Mouse (Mus musculus) MEL (cell line): ENCODE measurements around the gene Rasl11a. TPM values are rescaled to one million over a fixed set of nuclear protein-coding genes. Genes with fewer than 3 reads are reported as not detected.

ENCODE experiments used
- DNase-seq: peaks from one replicate; pipeline ENCODE4 v3.0.0; 2011; ENCODE audit warnings: low read depth, low spot score
- H3K27ac ChIP-seq: 2 replicates; pipeline ENCODE4 v1.5.1; 2012; ENCODE audit warnings: low read depth, mild to moderate bottlenecking, control low read depth, low read length, moderate library complexity; ENCODE audit not compliant: control insufficient read depth
- H3K27me3 ChIP-seq, 2 experiments: fragments of 150-350 bp in 1 of 2; sonication (generic) in 1 of 2; 2 replicates each; pipeline ENCODE4 v1.6.1; 2012; ENCODE audit warnings: low read length in 2 of 2, mild to moderate bottlenecking in 2 of 2, improper control_type of control experiment in 1 of 2, moderate library complexity in 1 of 2; ENCODE audit not compliant: insufficient read depth in 2 of 2, control insufficient read depth in 1 of 2
- H3K36me3 ChIP-seq, 2 experiments: 2 replicates each; pipeline ENCODE4 v1.6.1; 2012 to 2014; ENCODE audit warnings: low read length in 2 of 2, improper control_type of control experiment in 1 of 2, inconsistent platforms in 1 of 2, mild to moderate bottlenecking in 1 of 2; ENCODE audit not compliant: insufficient read depth in 2 of 2, control insufficient read depth in 1 of 2
- H3K4me1 ChIP-seq, 2 experiments: fragments of 150-350 bp in 1 of 2; sonication (generic) in 1 of 2; 2 replicates each; pipeline ENCODE4 v1.6.1; 2012; ENCODE audit warnings: low read length in 2 of 2, improper control_type of control experiment in 1 of 2, mild to moderate bottlenecking in 1 of 2; ENCODE audit not compliant: insufficient read depth in 2 of 2, control insufficient read depth in 1 of 2
- H3K4me3 ChIP-seq, 2 experiments: fragments of 150-350 bp in 1 of 2; sonication (generic) in 1 of 2; 2 replicates each; pipeline ENCODE4 v1.5.1; 2012; ENCODE audit warnings: low read depth in 2 of 2, low read length in 2 of 2, mild to moderate bottlenecking in 2 of 2, moderate library complexity in 2 of 2, control low read depth in 1 of 2, improper control_type of control experiment in 1 of 2; ENCODE audit not compliant: control insufficient read depth in 1 of 2, insufficient read depth in 1 of 2
- H3K79me2 ChIP-seq: 2 replicates; pipeline ENCODE4 v1.6.1; 2012; ENCODE audit warnings: mild to moderate bottlenecking, low read length, moderate library complexity; ENCODE audit not compliant: control insufficient read depth, poor library complexity, insufficient read depth
- H3K9ac ChIP-seq: 2 replicates; pipeline ENCODE4 v1.6.1; 2012; ENCODE audit warnings: low read depth, mild to moderate bottlenecking, control low read depth, low read length, moderate library complexity; ENCODE audit not compliant: control insufficient read depth, poor library complexity, severe bottlenecking
- H3K9me3 ChIP-seq: fragments of 150-350 bp; sonication (generic); replicated peaks from 2 replicates; pipeline ENCODE4 v1.6.1; 2012; ENCODE audit warnings: mild to moderate bottlenecking, low read length, improper control_type of control experiment, moderate library complexity; ENCODE audit not compliant: insufficient read depth
- BHLHE40 ChIP-seq: IDR thresholded peaks from 2 replicates; pipeline ENCODE4 v1.6.1; 2012; ENCODE audit warnings: low read depth, mild to moderate bottlenecking, inconsistent platforms, low read length, improper control_type of control experiment, borderline replicate concordance
- ELF1 ChIP-seq: IDR thresholded peaks from 2 replicates; pipeline ENCODE4 v1.6.1; 2014; ENCODE audit warnings: low read depth, mild to moderate bottlenecking, inconsistent platforms, low read length, improper control_type of control experiment, moderate library complexity
- GABPA ChIP-seq: IDR thresholded peaks from 2 replicates; pipeline ENCODE4 v1.6.1; 2012; ENCODE audit warnings: low read depth, mild to moderate bottlenecking, inconsistent platforms, low read length, improper control_type of control experiment, moderate library complexity
- HCFC1 ChIP-seq: IDR thresholded peaks from 2 replicates; pipeline ENCODE4 v1.6.1; 2012; ENCODE audit warnings: low read depth, mild to moderate bottlenecking, inconsistent platforms, low read length, improper control_type of control experiment, moderate library complexity
- JUND ChIP-seq: IDR thresholded peaks from 2 replicates; pipeline ENCODE4 v1.6.1; 2011; ENCODE audit warnings: low read depth, mild to moderate bottlenecking, improper control_type of control experiment, low read length
- MAFK ChIP-seq: IDR thresholded peaks from 2 replicates; pipeline ENCODE4 v1.6.1; 2011; ENCODE audit warnings: low read depth, mild to moderate bottlenecking, low read length, improper control_type of control experiment, borderline replicate concordance
- MEF2A ChIP-seq: IDR thresholded peaks from 2 replicates; pipeline ENCODE4 v1.6.1; 2014; ENCODE audit warnings: low read depth, mild to moderate bottlenecking, inconsistent platforms, low read length, improper control_type of control experiment; ENCODE audit not compliant: poor library complexity, insufficient replicate concordance, severe bottlenecking; ENCODE audit errors: extremely low read depth
- MXI1 ChIP-seq: IDR thresholded peaks from 2 replicates; pipeline ENCODE4 v1.6.1; 2011; ENCODE audit warnings: mild to moderate bottlenecking, low read depth, low read length, improper control_type of control experiment
- MYB ChIP-seq: IDR thresholded peaks from 2 replicates; pipeline ENCODE4 v1.6.1; 2011; ENCODE audit warnings: mild to moderate bottlenecking, low read depth, low read length, improper control_type of control experiment
- NELFE ChIP-seq: IDR thresholded peaks from 2 replicates; pipeline ENCODE4 v1.6.1; 2011; ENCODE audit warnings: low read depth, low read length, improper control_type of control experiment
- POLR2A ChIP-seq, 2 experiments: IDR thresholded peaks; 2 replicates each; pipeline ENCODE4 v1.6.1; 2011 to 2012; ENCODE audit warnings: low read length in 2 of 2, mild to moderate bottlenecking in 2 of 2, control low read depth in 1 of 2, improper control_type of control experiment in 1 of 2, low read depth in 1 of 2, moderate library complexity in 1 of 2; ENCODE audit not compliant: control insufficient read depth in 1 of 2, insufficient read depth in 1 of 2, poor library complexity in 1 of 2
- RAD21 ChIP-seq: IDR thresholded peaks from 2 replicates; pipeline ENCODE4 v1.6.1; 2011; ENCODE audit warnings: mild to moderate bottlenecking, low read depth, low read length, improper control_type of control experiment
- SIN3A ChIP-seq: IDR thresholded peaks from 2 replicates; pipeline ENCODE4 v1.6.1; 2012; ENCODE audit warnings: low read length, improper control_type of control experiment, inconsistent platforms
- TAL1 ChIP-seq: IDR thresholded peaks from 2 replicates; pipeline ENCODE4 v1.6.1; 2012; ENCODE audit warnings: mild to moderate bottlenecking, inconsistent platforms, low read length, moderate library complexity, mixed read lengths
- USF2 ChIP-seq, 2 experiments: IDR thresholded peaks; 2 replicates each; pipeline ENCODE4 v1.6.1; 2011 to 2012; ENCODE audit warnings: improper control_type of control experiment in 2 of 2, low read length in 2 of 2, borderline replicate concordance in 1 of 2, inconsistent platforms in 1 of 2, low read depth in 1 of 2, mild to moderate bottlenecking in 1 of 2; ENCODE audit not compliant: insufficient read depth in 1 of 2
- ZMIZ1 ChIP-seq: IDR thresholded peaks from 2 replicates; pipeline ENCODE4 v1.6.1; 2012; ENCODE audit warnings: low read depth, mild to moderate bottlenecking, inconsistent platforms, low read length, improper control_type of control experiment, moderate library complexity
- ZNF384 ChIP-seq: IDR thresholded peaks from 2 replicates; pipeline ENCODE4 v1.6.1; 2012; ENCODE audit warnings: low read depth, mild to moderate bottlenecking, inconsistent platforms, low read length, improper control_type of control experiment
- polyA plus RNA-seq, 2 experiments: library from polyadenylated mRNA; stranded (reverse) in 1 of 2; unstranded in 1 of 2; fragments of >175 nt in 1 of 2; fragments of >200 nt in 1 of 2; gene quantifications; 2 replicates each; pipeline versions ENCODE4 v1.2.1 to v1.2.4; 2012; ENCODE audit warnings: low replicate concordance in 2 of 2, low read depth in 1 of 2; ENCODE audit not compliant: insufficient read length in 2 of 2, insufficient read depth in 1 of 2, missing spikeins in 1 of 2
- total RNA-seq: library from RNA; depleted of rRNA; stranded (reverse); fragments of 300-350 nt; gene quantifications from 2 replicates; pipeline ENCODE4 v1.2.3, GENCODE M21; 2012

Gene Rasl11a
- total and polyA plus RNA-seq, 3 experiments: 1.1 to 2.3 TPM; not detected in 1

- H3K4me3 ChIP-seq: no peak overlapping the region
- no peak overlapping the region for H3K27ac ChIP-seq
- no peaks in the 10 kb centered on the region for H3K27me3 ChIP-seq
- no peaks in the 10 kb centered on the region for H3K9me3 ChIP-seq
- peaks cover 4 to 14% of the 10 kb centered on the region in 2 experiments for H3K4me1 ChIP-seq
- H3K79me2 ChIP-seq: peaks cover 15% of the 10 kb centered on the region
- TF ChIP-seq GABPA: no peak
- TF ChIP-seq ZMIZ1: no peak
- no peak for TF ChIP-seq MEF2A
- H3K36me3 ChIP-seq: peaks cover 0 to 7% of the 10 kb centered on the region in 2 experiments; a peak in 2 of 4 replicates
- DNase-seq: no peak
- H3K9ac ChIP-seq: no peak overlapping the region
Measured at GRCm38 (mm10) chr5:146798031-146798430, 46.8 kb upstream of the Rasl11a start.

GRCm38 (mm10) chr5:146806004-146806430 is 38.9 kb upstream of the Rasl11a start:
- peaks cover 0 to 1% of the 10 kb centered on the region in 2 experiments; a peak in 1 of 4 replicates for H3K27me3 ChIP-seq
- no peak for DNase-seq
- TF ChIP-seq MYB: no peak
- no peak for TF ChIP-seq NELFE
- TF ChIP-seq HCFC1: no peak
- no peak for TF ChIP-seq BHLHE40
- no peak for TF ChIP-seq JUND
- no peak for TF ChIP-seq ELF1
- TF ChIP-seq POLR2A (IDR thresholded peaks at IDR 0.05; ENCODE audit: control insufficient read depth in 1 of 2, insufficient read depth in 1 of 2, low read depth in 1 of 2, low read length in 2 of 2, poor library complexity in 1 of 2): no peak
- TF ChIP-seq SIN3A: no peak
- no peak for TF ChIP-seq MXI1
- TF ChIP-seq RAD21: no peak
- TF ChIP-seq MAFK: no peak
- no peak for TF ChIP-seq ZNF384
- TF ChIP-seq TAL1: no peak
- no peak for TF ChIP-seq USF2 (IDR thresholded peaks at IDR 0.05; ENCODE audit: borderline replicate concordance in 1 of 2, insufficient read depth in 1 of 2, low read depth in 1 of 2, low read length in 2 of 2)
- no peaks in the 10 kb centered on the region; a peak in 2 of 4 replicates for H3K4me1 ChIP-seq
- peaks cover 0 to 2% of the 10 kb centered on the region in 2 experiments; a peak in 1 of 4 replicates for H3K36me3 ChIP-seq
- H3K9ac ChIP-seq: no peak overlapping the region
- no peaks in the 10 kb centered on the region for H3K79me2 ChIP-seq
- H3K9me3 ChIP-seq: no peaks in the 10 kb centered on the region
- no peak overlapping the region for H3K27ac ChIP-seq
- H3K4me3 ChIP-seq: no peak overlapping the region
